Mouse (Mus musculus) gastrocnemius, postnatal 14 days (tissue): ENCODE results near the gene Prdm4. TPM values are rescaled to one million over a fixed set of nuclear protein-coding genes. Genes with fewer than 3 reads are reported as not detected.

ENCODE experiments used
- DNase-seq: peaks from one replicate; pipeline ENCODE4 v3.0.0; 2021; ENCODE audit warnings: mixed read lengths
- intact Hi-C: fragments of 180-260 bp; cut with DNase I; formaldehyde crosslinking; loops from one replicate; pipeline ENCODE4 v1.15.1; 2025; ENCODE audit warnings: low total_unique reads
- long read RNA-seq, 2 experiments: library from polyadenylated mRNA; stranded (forward); transcript quantifications; one replicate each; pipeline ENCODE4 v2.0.0; 2021
- total RNA-seq, 2 experiments: library from RNA; stranded (reverse); gene quantifications; 2 replicates each; pipeline ENCODE4 v1.2.3; 2021

Gene Prdm4
- total RNA-seq: 10 to 100 TPM; 10.5 to 11.6 TPM
- long read RNA-seq, experiment 1, transcript Prdm4-201 (12 exons, 3,877 nt): major isoform, 8 of 17 reads
- long read RNA-seq, experiment 1, partial matches to known transcripts: 2 of 17 reads
- long read RNA-seq, experiment 1, other reads (novel, unspliced or antisense): 3 of 17 reads
- long read RNA-seq, experiment 2, transcript Prdm4-201 (12 exons, 3,877 nt): major isoform, 14 of 29 reads
- long read RNA-seq, experiment 2, partial matches to known transcripts: 7 of 29 reads
- long read RNA-seq, experiment 2, other reads (novel, unspliced or antisense): 4 of 29 reads

DNA sequence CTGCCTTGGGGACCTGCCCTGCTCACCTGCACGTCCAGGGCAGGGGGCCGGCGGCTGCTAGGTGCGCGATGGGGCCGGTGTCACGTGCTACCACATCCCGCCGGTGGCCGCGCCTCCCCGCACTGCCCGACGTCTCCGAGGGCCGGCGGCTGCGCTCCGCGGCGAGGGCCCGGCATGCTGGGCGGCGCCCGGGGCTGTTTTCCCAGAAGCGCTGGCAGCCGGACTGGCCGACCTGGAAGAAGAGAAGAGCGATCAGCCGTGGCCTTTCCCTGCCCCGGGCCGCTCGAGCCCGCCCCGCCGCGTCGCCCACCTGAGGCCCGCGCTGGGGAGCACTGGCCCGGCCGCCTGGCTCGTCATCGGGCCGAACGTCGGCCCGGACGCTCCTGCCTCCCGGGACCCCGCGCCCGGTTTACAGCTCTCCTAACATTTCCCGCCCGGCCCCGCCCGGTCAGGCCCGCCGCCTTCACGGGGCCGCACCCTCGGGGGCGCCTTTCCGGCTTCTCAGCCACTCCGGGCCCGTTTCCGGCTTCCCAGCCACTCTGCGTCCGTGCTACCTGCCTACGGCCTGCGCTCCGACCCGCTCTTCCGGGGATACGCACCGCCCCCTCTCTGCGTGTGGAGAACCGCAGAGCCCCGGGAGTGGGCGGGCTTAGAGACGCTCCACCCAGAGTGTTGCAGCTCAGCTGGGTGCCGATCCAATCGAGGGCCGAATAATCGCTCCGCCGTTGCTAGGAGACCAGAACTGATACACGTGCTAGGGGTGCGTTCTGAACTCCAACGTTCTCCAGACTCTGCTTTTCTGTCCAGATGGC is at the start of gene Prdm4:
Prdm4 (minus strand) TSS at position 645 of the 812 bp plus-strand sequence.
- DNase-seq: peak; percentile 98
- intact Hi-C loops: no loop called here

DNA sequence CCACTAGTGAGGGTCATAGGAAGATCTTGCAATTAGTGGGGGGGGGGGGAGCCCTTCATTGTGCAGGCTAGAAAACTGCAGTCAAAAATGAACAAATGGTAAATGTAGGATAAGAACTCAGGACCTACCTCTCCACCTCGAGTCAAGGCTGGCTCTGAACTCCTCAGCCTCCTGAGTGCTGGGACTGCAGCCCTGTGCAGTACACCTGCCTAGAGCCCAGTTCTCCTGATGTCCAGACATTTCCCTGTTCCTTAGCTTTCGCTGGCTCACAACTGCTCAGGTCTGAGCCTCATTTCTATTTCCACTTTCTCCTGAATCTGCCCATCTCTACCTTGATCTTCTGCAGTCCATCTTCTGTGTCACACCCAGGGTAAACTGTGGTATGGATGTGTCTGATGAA is 49.5 kb upstream of the Prdm4 start:
- intact Hi-C loops: no loop called here
- DNase-seq: no peak

DNA sequence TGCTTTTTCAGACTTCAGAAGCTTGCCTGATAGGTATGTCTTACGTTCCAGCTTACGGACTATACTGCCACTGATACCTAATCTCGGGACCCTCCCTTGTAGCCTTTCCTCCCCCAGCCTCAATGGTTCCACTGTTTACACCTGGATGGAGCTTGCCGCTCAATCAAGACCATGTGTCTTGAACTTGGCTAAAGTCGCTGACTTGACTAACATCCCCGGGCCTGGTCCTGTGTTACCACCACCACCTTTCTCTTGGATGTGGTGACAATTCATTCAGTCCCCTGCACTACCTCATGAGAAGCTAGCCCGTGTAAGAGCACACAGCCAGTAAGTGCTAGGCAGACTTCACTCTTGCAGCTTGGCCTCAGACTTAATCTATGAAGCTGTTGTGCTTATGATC is 47.4 kb upstream of the Prdm4 start:
- no peak for DNase-seq
- intact Hi-C loops: no loop called here

DNA sequence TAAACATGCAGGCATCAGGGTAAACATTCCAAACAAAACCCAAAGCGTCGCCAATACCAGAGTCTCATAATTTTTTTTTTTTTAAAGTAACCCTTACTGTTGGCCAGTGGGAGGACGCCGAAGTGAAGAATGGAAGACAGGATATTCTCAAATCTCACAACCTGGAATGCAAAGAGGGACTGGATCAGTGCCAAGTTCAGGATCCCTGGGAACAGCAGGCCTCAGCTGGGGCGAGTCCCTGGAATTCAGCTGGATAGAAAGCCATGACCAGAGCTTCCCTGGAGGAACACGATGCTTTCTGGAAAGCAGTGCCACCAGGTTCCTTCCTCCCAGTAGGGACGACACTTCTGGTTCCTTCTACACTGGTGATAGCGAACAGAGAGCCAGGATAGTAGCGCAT is 46.0 kb upstream of the Prdm4 start:
- intact Hi-C loops: no loop called here
- DNase-seq: no peak

DNA sequence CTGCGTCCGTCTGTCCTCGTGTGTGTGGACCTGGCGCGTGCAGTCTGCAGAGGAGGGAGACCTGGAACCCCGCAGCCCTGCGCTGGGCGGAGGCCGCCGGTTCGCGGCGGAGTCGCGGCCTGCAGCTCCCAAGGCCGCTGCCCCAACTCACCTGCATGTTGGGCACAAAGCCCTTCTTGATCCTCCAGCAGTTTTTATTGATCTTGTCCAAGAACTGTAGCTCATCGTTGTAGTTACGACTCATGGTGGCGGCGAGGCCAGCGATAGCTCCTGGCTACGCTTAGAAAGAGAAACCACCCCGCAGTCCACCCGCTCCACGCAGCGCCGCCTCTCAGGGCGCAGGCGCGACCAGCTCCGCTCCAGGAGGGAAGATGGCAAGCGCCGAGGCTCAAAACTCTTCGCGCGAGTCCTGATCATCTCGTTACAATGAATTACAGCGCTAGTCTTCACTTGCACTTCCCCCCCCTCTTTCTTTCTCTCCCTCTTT is 40.6 kb upstream of the Prdm4 start, which contains the start of gene Rtcb:
Rtcb (minus strand) TSS at position 360 of the 487 bp plus-strand sequence.
- DNase-seq: peak; percentile 97
- intact Hi-C loops: no loop called here

DNA sequence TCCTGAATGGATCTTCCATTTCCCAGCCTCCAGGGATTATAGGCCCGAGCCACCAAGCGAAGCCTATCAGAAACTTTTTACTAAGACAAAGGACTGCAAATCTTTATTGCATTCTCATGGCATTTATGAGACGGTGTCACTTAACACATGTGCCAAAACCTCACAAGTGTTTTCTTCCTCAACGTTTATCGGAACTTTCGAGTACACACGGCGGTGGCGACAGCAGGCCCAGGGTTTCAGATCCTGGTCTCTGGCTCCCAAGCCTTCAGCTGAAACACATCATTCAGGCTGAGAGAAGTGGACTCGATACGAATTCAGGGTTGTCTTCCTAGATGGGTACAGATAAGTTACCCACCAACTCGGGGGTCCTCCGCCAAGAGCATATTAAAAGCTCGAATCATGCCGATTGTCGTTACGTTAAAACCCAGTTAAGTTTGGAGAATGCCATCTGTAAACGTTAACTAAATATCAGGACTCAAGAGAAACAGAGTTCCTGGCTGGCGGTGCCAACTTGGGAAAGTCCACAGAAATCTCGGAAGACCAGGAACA is 40.0 kb upstream of the Prdm4 start:
- no peak for DNase-seq
- intact Hi-C loops: no loop called here

DNA sequence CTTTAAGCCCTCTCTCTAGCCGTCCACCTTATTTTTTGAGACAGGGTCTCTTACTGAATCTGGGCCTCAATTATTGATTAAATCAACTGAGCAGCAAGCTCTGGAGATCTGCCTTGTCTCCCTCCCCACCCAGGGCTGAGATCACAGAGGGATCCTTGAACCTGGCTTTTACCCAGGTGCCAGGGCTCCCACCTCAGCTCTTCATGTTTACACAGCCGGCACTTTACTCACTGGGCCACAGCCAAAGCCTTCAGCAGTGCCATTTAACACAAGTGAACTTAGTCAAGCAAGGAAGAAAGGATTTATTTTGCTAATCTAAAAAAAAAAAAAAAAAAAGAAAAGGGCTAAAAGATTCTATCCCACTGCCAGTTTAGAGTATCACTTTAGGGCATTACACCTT is 37.5 kb upstream of the Prdm4 start:
- DNase-seq: no peak
- intact Hi-C loops: no loop called here

DNA sequence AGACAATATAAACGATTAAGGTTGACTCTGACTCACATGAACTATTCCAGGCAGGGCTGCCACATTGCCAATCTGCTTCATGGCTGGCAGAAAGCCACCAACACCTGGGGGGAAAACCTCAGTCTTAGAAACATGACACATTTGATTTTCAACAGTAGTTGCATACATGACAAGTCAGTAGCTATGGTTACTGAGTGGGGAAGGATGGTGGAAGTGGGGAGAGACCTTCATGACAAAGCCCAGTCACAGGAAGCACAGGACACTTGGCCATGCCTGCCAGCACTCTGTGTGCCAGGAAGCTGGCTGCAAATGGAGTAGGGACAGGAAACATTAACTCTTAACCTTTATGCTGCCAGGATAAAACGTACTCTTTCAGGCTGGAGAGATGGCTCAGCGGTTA is 36.5 kb upstream of the Prdm4 start:
- intact Hi-C loops: no loop called here

DNA sequence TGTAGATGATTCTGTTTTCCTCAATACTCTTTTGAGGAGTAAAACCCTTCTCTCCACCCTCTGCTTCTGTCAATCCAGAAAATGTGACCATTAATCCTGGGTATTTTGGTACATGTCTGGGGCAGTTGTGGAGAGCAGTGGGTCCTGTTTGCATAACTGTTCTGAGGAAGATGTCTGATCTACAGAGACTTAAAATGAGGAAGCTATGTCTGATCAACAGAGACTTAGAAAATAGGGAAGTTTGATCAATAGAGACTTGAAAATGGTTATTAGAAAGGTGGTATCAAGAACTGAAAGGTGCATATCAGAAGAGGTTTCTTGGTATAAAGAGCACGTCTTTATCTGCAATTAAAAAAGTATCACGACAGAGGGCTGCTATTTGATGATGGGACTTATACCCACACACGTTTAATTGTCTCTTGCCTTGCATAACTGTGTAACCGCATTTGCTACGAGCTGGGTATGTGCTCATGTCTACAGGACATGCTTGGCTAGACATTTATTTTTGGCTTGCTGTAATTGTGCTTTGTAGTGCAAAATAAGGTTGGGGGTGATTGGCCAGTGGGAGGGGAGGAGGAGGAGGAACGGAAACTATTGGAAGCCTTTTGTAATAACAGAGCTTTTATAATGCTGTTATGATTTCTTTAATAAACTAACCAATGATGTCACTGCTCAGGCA is 35.0 kb upstream of the Prdm4 start:
- intact Hi-C loops: no loop called here
- no peak for DNase-seq

More for the DNA sequence above, 36.5 kb upstream of the Prdm4 start:
- no peak for DNase-seq

DNA sequence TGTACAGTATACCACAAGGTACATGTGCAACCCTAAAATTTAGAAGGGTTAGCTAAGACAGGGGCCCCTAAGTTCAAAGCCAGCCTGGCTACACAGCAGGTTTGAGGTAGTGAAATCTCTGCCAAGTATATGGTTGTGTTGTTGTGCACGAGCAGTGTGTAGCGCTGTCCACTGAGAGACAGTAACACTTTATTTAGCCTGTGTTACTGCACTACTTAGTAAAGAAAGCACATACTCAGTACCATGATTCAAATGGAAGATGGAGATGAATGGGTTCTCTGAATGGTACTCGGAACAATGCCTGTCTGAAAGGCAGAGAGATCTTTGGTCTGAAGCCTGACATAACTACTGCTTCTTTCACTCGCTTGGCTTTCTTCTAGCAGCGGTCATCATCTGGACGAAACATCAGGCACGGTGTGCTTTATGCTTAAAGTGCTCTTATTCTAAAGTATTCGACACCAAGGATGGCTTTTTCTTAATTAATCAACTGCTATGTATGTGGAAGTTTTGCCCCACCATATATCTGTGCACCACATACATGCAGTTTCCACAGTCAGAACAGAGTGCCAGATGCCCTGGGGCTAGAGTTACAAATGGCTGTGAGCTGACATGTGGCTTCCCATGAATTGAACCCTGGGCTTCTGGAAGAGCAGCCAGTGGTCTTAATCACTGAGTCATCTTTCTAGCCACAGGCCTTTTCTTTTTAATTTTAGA is 31.7 kb upstream of the Prdm4 start:
- no peak for DNase-seq
- intact Hi-C loops: no loop called here

DNA sequence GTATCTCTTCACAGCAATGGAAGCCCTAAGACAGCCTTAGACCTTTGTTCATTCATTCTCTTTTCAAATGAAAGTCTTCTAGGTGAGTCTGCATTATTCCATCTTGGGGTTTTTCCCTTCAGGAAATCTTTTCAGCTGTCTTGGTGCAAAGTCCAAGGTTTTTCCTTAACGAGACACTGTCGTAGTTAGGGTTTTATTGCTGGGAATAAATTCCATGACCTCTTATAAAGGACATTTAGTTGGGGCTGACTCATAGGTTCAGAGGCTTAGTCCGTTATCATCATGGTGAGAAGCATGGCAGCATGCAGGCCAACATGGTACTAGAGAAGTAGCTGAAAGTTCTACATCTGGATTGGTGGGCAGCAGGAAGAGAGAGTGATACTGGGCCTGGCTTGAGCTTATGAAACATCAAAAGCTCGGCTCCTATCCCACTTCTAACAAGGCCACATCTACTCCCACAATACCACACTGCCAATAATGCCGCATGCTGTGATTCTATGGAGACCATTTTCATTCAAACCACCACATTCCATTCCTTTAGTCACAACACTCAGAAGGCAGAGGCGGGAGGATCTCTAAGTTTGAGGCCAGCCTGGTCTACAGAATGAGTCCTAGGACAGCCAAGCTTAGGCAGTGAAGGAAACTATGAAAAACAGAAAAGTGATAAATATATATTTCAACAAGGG is 19.5 kb upstream of the Prdm4 start:
- intact Hi-C loops: no loop called here
- DNase-seq: no peak

DNA sequence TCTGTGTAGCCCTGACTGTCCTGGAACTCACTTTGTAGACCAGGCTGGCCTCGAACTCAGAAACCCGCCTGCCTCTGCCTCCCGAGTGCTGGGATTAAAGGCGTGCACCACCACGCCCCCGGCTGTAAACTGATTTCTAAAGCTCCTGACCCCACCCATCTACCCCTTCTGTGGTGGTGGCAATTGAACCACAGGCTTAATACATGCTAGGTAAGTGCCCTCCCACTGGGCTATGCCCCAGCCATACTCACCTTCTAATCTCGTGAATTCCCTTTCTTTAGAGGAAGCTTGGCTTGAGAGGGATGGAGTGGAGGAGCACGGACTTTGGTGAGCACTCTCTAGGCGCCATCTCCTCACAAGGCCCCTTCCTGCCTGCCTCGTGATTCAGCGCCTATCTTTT is 13.0 kb upstream of the Prdm4 start:
- intact Hi-C loops: no loop called here

DNA sequence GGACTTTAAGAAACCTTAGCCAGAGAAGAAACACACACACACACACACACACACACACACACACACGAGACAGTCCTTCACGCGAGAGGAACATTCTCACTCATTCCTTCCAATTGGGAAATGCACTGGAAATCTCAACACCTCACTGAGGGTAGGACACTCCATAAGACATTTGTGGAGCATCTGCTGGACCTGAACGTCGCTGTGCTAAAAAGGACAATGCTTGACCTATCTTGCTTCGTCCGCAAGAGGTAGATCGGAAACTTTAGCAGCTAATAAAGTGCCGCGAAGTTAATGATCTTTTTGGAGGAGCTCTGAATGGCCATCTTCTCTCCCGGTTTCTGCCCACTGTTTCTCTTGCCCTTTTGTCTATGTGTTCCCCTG is 12.3 kb upstream of the Prdm4 start:
- intact Hi-C loops: no loop called here
- no peak for DNase-seq

More for the DNA sequence above, 13.0 kb upstream of the Prdm4 start:
- no peak for DNase-seq

DNA sequence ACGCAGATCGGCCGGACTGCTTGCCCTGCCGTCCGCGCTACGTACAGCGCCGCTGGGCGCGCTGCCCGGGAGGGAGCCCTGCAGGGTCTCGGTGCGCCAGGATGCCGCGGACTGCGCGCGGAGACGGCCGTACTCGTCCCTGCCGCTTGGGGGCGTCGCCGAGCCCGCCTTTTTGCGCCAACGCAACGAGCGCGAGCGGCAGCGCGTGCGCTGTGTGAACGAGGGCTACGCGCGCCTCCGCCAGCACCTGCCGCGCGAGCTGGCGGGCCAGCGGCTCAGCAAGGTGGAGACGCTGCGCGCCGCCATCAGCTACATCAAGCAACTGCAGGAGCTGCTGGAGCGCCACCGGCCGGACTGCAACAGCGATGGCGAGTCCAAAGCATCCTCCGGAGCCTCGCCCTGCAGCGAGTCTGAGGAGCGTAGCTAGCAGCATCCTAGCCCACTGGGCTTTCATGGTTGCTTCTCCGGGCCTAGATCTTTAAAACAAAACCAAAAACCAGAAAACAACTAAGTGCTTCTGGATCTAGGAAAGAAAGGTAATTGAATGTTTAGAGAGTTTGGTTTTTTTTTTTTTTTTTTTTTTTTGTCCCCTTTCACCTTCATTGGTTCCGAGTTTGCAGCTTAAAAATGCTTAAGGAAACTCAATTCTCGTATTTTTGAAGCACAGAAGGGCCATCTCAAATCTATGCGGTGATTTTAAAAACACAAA is 11.7 kb upstream of the Prdm4 start:
- intact Hi-C loops: no loop called here
- DNase-seq: peak; percentile 30

DNA sequence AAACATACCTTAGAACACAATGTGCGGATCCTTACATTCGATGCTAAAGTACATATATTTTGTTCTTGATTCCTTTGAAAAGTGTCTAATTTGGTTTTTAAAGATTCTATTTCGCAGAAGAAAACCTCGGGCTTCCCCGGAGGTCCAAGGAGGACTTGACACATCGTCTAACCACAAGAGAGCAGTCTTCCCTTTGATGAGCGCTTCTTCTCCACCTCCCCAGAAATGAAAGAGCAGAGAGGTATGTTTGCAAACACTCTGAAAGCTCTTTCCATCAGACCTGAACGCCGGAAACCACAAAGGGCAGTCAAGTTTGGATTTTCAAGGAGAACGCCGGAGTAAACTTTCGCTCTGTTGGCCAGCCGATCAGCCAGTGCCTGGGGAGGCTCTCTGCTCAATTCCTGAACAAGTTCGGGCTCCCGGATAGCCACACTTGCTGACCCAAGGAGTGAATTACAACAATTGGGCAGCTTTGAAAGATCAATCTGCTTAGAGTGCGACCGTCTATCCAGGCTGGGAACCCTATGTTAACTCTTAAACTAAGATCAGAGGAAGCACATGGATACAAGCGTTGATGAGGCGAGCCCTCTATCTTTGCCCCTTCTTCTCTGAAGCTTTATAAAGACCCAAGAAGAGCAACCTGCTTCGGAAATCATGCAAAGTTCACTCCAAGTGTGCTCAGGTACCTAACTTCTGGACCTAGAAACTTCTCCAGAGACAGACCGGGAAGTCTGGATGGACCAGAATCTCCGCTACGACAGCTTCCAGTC is 10.9 kb upstream of the Prdm4 start, which contains the start of gene Ascl4:
Ascl4 (plus strand) TSS at position 6 of the 770 bp plus-strand sequence.
- intact Hi-C loops: no loop called here
- DNase-seq: no peak

DNA sequence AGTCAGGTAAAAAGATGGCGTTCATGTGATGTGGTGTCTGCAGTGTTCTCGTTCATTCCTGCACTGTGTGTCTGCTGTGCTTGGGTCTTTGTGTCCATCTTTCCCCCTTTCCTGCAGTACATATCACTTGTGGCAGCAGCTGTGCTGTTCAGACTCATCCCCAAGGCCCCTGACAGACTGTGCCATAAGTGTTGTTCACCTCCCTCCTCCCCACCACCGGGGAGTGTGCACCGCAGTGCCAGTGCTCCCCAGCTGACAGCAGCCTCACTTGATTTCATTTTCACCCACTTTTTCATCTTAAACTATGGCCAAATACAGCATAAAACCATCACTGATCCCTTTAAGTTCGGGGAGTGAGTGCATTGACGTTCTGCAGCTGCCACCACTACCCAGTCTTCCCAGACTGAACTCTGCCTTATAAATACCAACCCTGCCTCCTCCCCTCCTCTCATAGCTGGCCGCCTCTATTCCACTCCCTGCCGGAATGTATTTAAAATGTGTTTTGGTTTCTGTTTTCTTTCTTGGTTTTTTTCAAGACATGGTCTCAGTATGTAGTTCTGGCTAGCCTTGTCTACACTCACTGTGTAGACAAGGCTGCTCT is 37.0 kb downstream of the Prdm4 start:
- intact Hi-C loops: no loop called here
- no peak for DNase-seq

DNA sequence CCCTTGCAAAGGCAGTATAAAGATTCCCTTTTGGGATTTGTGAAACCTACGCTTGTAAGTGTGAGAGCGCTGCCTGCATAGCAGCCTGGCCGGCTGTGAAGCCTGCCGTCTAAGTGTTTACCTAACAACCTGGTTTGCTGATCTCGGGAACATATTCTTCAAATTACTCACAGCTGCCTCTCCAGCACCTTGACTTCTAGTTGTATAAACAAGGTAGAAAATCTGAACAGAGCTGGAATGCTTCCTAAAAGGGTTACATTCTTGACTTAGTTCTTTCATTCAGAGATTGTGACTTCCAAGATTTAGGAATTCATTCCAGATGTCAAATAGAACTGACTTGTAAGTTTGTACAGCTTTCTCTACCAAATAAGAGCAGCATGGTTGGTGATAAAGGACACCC is 41.1 kb downstream of the Prdm4 start:
- DNase-seq: no peak
- intact Hi-C loops: no loop called here
